Mouse (Mus musculus) natural killer cell, adult 2 months (primary cell): Measurements from ENCODE around the gene Gzmd.
"Not testable (repeated sequence)": the region's sequence is repeated elsewhere in the genome, so short reads cannot be mapped to it uniquely, and the experiment has no call there.

Source experiments
- DNase-seq, 2 experiments: peaks; one replicate each; pipeline ENCODE4 v3.0.0; 2022; ENCODE audit warnings: low spot score in 2 of 2

Gene Gzmd

DNA sequence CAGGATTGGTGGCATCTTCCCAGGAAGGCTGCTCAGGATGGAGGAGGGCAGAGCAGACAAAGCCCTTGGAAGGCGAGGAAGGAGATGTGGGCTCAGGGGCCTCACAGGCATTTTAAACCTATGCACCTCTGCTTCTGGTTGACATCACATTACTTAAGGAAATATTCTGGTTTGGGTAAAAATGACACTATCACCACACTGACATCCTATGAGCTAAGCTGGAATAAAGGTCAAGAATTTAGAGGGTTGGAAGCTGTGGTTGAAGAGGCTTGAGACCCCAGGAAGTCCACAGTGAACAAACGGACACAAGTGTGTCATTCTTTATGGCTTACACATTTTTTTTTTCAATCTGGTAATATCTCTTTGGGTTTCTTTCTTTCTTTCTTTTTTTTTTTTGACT is at the start of gene Gzmd:
Gzmd (minus strand) TSS at position 101 of the 400 bp plus-strand sequence.
- DNase-seq: not testable (repeated sequence)

DNA sequence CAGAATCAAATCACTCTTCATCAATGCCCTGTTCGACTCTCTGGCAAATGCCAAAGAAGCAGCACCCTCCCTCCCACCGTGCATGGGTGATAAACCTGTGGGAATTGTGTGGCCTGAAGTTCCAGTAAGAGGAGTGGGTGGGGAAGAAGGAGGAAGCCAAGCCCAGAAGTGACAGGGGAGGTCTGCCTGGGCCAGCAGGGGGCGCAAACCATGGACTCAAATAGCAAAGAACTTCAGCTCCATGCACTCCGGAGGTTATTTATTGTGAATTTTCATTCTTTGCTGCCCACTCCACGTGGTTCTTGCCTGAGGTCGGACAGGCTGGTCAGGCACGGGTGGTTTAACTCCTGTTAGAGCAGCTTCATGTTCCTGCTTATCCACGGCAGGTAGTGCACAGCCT is 45.2 kb upstream of the Gzmd start:
- DNase-seq: peak; percentile 19 to 33

DNA sequence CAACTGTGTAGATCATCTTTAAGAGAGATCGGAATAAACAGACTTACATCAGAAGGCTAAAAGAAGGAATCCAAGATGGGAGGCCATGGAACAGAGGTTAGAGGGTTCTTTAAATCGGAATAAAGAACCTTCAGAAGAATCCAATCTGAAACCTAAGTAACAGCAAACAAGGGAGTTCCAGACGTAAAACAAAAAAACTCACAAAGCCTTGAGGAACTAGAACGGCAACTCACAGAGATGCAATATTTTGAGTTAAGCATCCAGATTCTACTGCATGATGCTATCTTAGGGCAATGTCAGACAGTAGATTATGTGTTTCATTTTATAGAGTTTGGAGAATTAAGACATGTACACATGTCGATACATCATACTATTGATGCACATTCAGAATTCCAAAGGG is 42.1 kb upstream of the Gzmd start, which contains the start of gene Gzmn:
Gzmn (minus strand) TSS at position 101 of the 400 bp plus-strand sequence.
- no peak for DNase-seq

DNA sequence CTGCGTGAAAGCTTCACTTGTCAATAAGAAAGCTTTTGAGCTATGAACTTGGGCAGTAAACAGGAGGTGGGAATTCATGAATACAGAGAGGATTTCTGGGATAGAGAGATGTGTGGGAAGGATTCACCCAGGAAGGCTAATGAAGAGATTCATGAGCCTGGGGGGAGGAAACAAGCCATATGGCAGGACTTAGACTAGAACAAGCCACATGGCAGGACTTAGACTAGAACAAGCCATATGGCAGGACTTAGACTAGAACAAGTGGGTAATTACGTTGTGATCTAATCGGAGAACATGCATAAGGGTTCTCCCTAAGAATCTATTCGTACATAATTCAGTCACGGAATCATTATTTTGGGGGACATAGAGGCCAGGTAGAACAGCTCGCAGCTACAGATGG is 41.0 kb upstream of the Gzmd start:
- no peak for DNase-seq

DNA sequence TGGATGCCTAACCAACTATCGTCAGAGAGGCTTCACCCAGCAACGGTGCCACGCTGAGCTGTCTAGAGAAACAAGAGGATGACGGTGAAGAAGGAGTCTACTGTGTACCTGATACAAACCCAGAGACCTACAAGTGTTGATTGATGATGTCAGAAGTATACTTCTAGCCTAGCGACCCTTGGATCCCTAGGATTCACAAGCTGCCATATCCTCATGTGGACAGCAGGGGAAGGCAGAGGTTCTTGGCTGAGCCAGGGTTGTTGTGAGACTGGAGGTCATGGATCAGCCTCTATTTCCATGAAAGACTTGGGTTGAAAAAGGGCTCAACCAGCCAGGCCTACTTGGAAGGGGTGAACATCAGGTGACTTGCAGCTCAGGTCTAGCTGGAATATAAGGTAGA is 40.3 kb upstream of the Gzmd start:
- DNase-seq: no peak

DNA sequence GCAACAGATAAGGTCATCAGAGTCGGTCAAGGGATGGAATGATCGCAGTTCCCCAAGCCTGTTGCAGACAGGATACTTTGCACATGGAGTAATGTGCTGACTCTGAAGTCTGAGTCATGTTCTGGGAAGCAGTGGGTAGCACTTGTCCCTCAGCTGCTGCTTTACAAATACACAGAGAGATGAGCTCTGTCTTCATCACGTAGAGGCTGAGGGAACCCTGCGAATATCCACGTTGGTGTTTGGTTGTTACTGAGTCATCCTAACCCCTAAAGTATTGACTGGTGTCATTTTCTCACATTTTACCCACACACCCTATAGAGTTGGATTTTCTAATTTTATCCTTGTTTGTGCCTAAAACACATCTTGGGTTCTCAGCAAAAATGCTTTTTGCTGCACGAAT is 35.6 kb upstream of the Gzmd start:
- no peak for DNase-seq

DNA sequence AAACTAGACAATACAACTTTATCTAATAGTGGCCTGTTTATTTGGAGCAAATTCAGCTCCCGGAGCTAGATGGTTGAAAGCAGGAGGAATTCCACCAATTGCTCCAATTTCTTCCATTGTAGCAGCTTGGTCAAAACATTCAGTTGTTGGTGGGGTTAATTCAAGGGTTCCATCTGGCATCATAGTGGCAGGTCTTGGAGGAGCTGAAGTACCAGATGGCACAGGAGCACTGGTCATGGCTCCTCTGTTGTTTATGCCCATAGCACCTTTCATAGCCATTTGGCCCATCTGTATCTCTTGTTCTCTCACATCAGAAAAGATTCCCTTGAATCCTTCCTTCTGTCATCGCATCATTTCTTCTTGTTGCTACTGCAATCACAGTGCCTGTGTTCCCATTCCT is 29.7 kb upstream of the Gzmd start:
- DNase-seq: no peak

DNA sequence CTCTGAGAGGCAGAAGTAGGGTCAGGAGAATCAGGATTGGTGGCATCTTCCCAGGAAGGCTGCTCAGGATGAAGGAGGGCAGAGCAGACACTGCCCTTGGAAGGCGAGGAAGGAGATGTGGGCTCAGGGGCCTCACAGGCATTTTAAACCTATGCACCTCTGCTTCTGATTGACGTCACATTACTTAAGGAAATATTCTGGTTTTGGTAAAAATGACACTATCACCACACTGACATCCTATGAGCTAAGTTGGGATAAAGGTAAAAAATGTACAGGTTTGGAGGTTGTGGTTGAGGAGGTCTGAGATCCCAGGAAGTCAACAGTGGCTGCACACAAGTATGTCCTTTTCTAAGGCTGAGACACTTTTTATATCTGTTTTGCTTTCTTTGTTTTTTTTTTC is 27.1 kb upstream of the Gzmd start, which contains the start of gene Gzmg:
Gzmg (minus strand) TSS at position 101 of the 400 bp plus-strand sequence.
- not testable (repeated sequence) for DNase-seq

DNA sequence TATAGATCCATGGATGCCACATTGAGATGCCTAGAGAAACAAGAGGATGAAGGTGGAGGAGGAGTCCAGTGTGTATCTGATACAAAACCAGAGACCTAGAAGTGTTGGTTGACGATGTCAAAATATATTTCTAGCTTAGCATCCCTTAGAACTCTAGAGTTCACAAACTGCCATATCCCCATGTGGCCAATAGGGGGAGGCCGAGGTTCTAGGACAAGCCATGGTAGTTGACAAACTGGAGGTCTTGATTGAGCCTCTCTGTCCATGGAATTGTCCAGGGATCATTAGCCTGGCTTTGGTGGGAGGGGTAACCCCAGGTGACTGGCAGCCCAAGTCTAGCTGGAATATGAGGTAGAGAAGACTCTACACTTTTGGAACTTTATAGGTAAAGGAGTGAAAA is 22.9 kb upstream of the Gzmd start:
- DNase-seq: no peak

DNA sequence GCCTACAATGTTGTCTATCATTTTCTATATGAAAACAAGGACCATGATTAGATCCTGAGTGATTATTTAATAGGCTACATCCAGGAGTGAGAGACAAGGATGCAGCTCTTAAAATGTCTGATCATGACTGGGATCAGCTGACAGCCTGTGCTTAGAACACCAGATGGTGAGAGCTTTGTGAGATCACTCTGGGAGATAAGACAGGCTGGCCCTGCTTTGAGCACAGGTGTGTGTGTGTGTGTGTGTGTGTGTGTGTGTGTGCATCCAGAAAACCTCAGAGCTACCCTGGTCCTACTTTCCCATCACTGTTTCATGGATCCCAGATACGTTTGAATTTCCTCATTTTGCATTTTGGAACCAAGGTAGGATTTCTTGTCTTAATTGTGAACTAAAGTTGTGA is 1.3 kb upstream of the Gzmd start:
- DNase-seq: not testable (repeated sequence)

DNA sequence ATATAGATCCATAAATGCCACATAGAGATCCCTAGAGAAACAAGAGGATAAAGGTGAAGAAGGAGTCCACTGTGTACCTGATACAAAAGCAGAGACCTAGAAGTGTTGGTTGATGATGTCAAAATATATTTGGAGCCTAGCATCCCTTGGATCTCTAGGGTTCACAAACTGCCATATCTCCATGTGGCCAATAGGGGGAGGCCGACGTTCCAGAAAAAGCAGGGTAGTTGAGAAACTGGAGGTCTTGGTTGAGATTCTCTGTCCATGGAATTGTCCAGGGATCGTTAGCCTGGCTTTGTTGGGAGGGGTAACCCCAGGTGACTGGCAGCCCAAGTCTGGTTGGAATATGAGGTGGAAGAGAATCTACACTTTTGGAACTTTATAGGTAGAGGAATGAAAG is 4.1 kb downstream of the Gzmd start:
- no peak for DNase-seq

DNA sequence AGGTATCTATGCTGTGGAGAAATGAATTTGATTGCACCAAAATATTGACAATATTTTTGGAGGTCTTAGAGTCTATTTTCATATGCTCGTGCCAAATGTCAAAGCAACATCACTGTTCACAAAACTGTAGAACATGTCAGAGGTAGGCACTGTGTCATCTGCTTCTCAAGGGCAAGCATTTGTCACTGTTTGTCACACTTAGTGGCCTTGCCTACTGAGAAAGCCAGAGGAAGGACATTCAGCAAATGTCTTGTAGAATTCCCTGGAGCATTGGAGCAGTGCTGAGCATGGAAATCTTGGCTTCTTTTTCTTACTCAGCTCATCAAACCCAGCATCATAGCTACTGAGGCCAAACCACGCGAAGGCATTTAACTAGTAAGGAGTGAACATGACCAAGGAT is 8.9 kb downstream of the Gzmd start:
- DNase-seq: no peak

DNA sequence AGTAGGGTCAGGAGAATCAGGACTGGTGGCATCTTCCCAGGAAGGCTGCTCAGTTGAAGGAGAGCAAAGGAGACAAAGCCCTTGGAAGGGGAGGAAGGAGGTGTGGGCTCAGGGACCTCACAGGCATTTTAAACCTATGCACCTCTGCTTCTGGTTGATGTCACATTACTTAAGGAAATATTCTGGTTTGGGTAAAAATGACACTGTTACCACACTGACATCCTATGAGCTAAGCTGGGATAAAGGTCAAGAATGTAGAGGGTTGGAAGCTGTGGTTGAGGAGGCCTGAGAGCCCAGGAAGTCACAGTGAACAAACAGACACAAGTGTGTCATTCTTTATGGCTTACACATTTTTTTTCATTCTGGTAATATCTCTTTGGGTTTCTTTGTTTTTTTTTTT is 11.9 kb downstream of the Gzmd start, which contains the start of gene Gzme:
Gzme (minus strand) TSS at position 101 of the 400 bp plus-strand sequence.
- no peak for DNase-seq

DNA sequence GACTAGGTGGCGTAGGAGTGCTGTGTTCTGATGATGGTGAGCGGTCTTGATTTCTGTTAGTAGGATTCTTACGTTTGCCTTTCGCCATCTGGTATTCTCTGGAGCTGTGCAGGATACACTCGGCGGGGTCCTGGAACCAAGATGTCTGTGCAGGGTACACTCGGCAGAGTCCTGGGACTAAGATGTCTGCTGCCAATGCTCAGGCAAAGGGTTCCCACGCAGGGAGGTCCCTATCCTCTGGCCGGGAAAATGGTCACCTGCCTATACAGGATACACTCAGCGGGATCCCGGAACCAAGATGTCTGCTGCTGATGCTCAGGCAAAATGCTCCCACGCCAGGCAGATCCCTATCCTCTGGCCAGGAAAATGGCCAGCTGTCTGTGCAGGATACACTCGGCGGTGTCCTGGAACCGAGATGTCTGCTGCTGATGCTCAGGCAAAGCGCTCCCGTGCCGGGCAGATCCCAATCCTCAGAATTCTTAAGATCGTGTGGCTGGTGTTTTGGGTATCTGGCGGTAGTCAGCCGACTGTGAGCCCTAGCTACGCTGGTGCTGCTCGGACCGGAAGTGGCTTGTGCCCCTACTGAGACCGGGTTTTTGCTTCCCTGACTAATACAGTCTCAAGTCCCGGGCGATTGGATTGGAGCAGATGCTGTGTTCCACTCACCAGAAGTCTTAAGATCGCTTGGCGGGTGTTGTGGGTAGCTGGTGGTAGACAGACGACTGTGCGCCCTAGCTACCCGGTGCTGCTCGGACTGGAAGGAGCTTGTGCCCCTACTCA is 16.7 kb downstream of the Gzmd start:
- DNase-seq: not testable (repeated sequence)

DNA sequence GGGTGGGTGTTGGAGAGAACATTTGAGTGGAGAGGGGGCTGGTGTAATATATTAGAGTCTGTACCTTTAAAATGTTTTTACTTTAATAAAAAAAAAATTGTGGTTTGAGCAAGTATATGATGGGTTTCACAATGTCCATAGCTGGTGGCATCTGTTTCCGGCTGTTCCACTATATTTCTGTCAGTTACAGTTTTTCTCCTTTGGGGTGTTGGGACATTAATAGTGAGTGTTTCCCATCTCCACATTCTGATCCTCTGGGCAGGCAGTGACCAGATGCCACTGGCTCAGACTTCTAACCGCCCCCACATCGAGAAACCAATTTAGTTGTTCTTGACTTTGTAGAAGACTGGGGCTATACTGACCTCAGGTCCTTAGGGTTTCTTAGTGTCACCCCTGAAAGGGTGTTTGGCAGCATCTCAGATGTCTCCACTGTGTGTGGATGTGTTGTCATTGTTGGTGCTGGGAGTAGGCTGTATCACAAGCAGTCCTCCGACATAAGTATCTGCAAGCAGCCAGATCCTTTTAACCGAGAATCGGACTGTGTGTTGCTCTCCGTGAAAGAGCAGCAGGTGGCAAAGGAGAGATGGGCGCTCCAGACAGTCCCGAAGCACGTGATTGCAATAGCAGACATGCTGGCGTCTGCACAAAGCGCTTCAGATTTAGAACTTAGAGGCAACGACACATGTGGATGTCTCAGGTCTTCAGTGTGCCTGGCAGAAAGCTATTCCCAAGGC is 26.8 kb downstream of the Gzmd start:
- no peak for DNase-seq

DNA sequence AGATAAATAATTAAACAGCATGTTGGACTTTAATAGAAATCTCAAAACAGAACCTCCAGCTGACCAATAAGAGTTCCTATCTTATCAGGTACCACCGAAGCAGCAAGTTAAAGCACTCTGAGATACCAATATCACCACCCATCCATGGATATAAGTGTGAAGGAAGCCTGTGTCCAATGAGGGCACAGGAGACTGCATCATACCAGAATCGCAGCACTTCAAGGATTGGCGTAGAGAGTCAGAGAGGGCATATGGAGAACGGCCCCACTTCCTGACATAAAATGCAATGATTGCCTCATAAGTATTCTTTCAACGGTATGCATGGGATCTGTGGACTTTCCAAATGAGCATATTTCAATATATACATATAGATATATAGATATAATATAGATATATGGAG is 27.4 kb downstream of the Gzmd start:
- DNase-seq: no peak

DNA sequence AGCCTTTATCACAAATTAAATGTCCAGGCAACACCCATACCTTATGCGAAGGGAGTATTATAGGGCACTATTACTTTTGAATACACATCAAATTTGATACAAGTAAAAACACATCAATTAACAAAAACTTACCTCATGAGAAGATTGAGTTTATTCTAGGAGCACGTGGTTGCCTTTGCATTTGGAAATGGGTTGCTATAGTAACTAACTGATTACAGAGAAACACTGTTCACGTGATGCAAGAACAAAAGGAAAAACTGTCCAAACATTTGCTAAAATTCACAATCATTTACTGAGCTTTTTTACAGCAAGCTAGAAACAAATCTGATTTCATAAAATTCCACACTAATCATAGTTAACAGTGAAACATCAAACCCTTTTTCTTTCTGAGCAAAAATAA is 29.0 kb downstream of the Gzmd start:
- no peak for DNase-seq

DNA sequence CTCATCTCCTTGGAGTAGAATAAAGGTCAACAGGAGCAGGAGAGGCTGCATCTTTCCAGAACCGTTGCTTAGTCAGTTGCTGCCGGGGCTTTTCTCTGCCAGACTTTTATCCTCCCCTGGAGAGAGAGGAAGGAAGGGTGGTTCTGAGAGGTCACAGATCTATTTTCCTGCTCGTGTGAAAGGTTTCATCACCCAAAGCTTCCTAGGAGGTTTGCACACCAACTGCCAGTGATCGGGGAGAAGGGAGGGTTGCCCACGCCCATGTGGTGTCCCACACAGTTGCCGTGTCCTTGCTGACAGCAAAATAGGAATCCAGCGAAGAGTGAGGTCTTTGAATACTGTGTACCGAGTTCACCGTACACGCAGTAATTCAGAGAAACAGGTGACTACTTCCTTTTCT is 30.0 kb downstream of the Gzmd start, which contains the start of gene Ctsg:
Ctsg (minus strand) TSS at position 189 of the 400 bp plus-strand sequence.
- no peak for DNase-seq

DNA sequence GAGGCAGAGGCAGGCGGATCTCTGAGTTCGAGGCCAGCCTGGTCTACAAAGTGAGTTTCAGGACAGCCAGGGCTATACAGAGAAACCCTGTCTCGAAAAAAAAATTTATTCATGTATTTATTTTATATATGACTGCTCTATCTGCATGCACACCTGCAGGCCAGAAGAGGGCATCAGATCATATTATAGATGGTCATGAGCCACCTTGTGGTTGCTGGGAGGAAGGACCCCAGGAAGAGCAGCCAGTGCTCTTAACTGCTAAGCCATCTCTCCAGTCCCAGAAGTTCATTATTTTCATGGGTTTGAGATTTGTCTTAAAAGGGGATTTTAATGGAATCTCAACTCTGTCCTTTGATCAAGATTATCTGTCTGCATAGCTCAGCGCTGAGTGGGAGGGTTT is 33.5 kb downstream of the Gzmd start:
- DNase-seq: peak; percentile 21 to 25

DNA sequence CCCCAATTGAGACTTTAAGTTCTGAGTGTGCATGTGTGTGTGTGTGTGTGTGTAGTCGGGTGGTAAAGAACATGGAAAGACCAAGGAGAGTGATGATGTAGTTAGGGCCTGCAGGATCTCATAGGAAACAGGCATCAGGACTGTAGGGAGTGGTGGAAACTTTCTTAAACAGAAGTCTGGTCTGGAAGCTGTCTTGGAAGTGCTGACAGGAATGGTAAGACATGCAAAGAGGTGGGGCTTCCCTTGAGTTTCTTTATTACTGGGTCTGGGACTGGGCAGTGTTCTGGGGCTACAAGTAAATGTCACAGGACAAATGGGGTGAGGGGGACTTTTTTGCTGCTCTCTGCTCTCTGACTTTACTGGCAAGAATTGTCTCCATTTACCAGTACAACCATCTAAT is 34.8 kb downstream of the Gzmd start:
- no peak for DNase-seq

DNA sequence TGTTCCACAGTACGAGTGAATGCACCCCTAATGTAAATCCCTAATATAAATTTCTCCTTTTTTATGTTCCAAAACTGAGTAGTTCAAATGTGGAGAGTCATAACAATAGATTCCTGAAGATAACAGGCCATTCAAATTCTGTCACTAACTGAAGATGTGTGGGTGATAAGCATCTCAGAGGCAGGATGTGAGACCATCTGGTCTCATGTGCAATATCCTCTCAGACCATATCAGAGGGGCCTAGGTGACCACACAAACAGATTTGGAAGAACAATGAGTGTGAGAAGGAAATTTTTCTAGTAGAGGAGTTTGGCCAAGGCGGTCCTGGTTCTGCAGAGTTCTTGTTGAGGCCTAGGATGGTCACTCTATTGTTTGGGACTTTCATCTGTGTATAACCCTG is 39.1 kb downstream of the Gzmd start:
- peak in 1 of 2 experiments; percentile 16 for DNase-seq

DNA sequence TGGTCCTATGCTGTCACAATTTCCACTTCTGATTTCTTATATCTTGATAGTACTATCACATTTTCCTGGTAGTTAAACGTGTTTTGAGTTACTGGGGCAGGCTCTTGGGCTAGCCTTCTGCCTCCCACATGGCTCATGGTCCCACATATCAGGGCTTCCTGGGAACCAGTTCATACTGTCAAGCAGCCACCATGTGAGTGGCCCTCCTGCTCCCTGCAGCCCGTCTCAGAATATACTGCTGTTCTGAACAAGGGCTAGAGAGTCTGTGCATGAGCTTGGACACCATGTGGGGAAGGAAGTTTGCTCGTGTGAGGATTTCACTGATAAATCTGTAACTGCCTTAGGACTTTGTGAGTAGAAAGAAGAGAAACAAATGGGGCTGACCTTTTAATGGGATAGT is 45.7 kb downstream of the Gzmd start:
- no peak for DNase-seq

DNA sequence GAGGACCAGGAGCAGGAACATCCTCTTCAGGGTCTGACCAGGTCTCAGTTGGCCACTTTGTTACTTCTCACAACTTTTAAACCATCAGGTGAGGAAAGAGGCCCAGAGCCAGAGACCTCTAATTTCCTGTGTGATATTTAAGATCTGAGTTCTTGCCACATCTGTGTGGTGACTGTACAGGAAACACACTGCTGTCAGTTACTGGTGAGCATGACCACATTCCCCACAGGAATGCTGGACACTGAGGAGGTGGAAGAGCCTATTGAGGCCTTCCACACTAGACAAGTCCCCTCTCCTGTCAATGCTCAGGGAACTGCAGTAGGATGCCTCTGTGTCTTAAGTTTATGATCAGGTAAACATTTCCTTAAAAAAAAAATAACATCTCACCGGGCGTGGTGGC is 47.2 kb downstream of the Gzmd start, which contains the start of gene Mcpt8:
Mcpt8 (minus strand) TSS at position 107 of the 400 bp plus-strand sequence.
- DNase-seq: no peak
